Mouse (Mus musculus) liver, embryonic 14.5 days (tissue): ENCODE data around the gene Fam13a.

Experiments used
- CTCF ChIP-seq: IDR thresholded peaks from 2 replicates; pipeline ENCODE4 v1.5.1; 2016; ENCODE audit warnings: antibody characterized with exemption, low read depth, control low read depth
- EP300 ChIP-seq: IDR thresholded peaks from 2 replicates; pipeline ENCODE4 v1.6.1; 2016; ENCODE audit warnings: antibody characterized with exemption, low read depth

- no peak for TF ChIP-seq CTCF
- TF ChIP-seq EP300: no peak
These were observed 19.7 kb downstream of the Fam13a start for GRCm38 (mm10) chr6:59004630-59005029.
